In genomic region chr5:142896713-142897112, GRCm38 (mm10) we compare ENCODE assay signal across 18 mouse cellular contexts. TPM values are rescaled to one million over a fixed set of nuclear protein-coding genes. Genes with fewer than 3 reads are reported as not detected.
DNase-seq lines count a peak whose midpoint lies in the region; ATAC-seq and TF ChIP-seq lines count a peak whose summit lies in the region.
"Had no signal": no experiment of that assay in that cellular context is flagged by ENCODE, and none has a peak within 500 bp of the region (broad histone marks: within the 10 kb centered on the region; RNA-seq: fewer than 3 reads in every experiment).

No protein-coding gene starts in this region.

- H3K9me3 ChIP-seq in liver, embryonic 13.5 days (replicated peaks), result no peaks in the 10 kb centered on the region
- no peaks in the 10 kb centered on the region for H3K9me3 ChIP-seq in liver, postnatal 0 days (ENCODE audit: low read length)
- H3K9me3 ChIP-seq: heart, embryonic 10.5 days; limb, embryonic 12.5 days; midbrain, embryonic 10.5 days; neural tube, embryonic 15.5 days had no signal

- no peaks in the 10 kb centered on the region for H3K27me3 ChIP-seq in liver, embryonic 13.5 days
- no peaks in the 10 kb centered on the region for H3K27me3 ChIP-seq in liver, postnatal 0 days (ENCODE audit: insufficient read depth, low read length)
- H3K27me3 ChIP-seq in splenic B cell, adult 2 months (ENCODE audit: control insufficient read depth, insufficient read depth, low read length, poor library complexity, severe bottlenecking), result no peaks in the 10 kb centered on the region
- H3K27me3 ChIP-seq: limb, embryonic 12.5 days; neural tube, embryonic 15.5 days; Patski had no signal

- ATAC-seq in liver, embryonic 13.5 days (ENCODE audit: low read depth), result no peak
- ATAC-seq in liver, postnatal 0 days, result no peak
- ATAC-seq in CD4-positive, CD25-positive, alpha-beta regulatory T cell, adult 4 months, result peak; percentile 46
- ATAC-seq in common myeloid progenitor, adult 5-6 weeks (replicated peaks; ENCODE audit: low read depth, poor library complexity, severe bottlenecking), result peak; percentile 54
- ATAC-seq: hindbrain, postnatal 0 days; Patski had no signal

- no peak overlapping the region for H3K4me3 ChIP-seq in liver, embryonic 13.5 days (replicated peaks)
- no peak overlapping the region for H3K4me3 ChIP-seq in liver, postnatal 0 days (ENCODE audit: low read depth, low read length)
- H3K4me3 ChIP-seq: limb, embryonic 12.5 days; neural tube, embryonic 15.5 days had no signal

- no peak for TF ChIP-seq CTCF in liver, postnatal 0 days (IDR thresholded peaks at IDR 0.05; ENCODE audit: low read depth)

- 0 out of 2 replicates have a peak overlapping the region, but pooled peaks have one; percentile 28 for H3K9ac ChIP-seq in liver, embryonic 13.5 days
- no peak overlapping the region for H3K9ac ChIP-seq in liver, postnatal 0 days (replicated peaks)
- H3K9ac ChIP-seq: limb, embryonic 12.5 days; neural tube, embryonic 15.5 days had no signal

- peaks cover 41% of the 10 kb centered on the region for H3K4me1 ChIP-seq in liver, embryonic 13.5 days (replicated peaks)
- H3K4me1 ChIP-seq in liver, postnatal 0 days (ENCODE audit: insufficient read depth), result peaks cover 15% of the 10 kb centered on the region

- H3K27ac ChIP-seq in liver, embryonic 13.5 days, result peak overlapping the region; percentile 79; the same call in 1 of the 2 replicates
- no peak overlapping the region for H3K27ac ChIP-seq in liver, postnatal 0 days (ENCODE audit: low read depth)
- H3K27ac ChIP-seq: heart, embryonic 10.5 days; hindbrain, postnatal 0 days; limb, embryonic 12.5 days; midbrain, embryonic 10.5 days; neural tube, embryonic 15.5 days had no signal

- WGBS in liver, embryonic 13.5 days (ENCODE audit: insufficient replicate concordance), result 20% methylated on average over 5 of the region's 5 CpGs
- 31% methylated on average over 5 of the region's 5 CpGs for WGBS in liver, postnatal 0 days (ENCODE audit: insufficient replicate concordance)

- H3K4me2 ChIP-seq in liver, embryonic 13.5 days, result 0 out of 2 replicates have a peak overlapping the region, but pooled peaks have one; percentile 89
- no peak overlapping the region for H3K4me2 ChIP-seq in liver, postnatal 0 days (ENCODE audit: low read depth, low read length)

- H3K36me3 ChIP-seq in liver, embryonic 13.5 days, result peaks cover 30% of the 10 kb centered on the region
- peaks cover 12% of the 10 kb centered on the region for H3K36me3 ChIP-seq in liver, postnatal 0 days (replicated peaks; ENCODE audit: insufficient read depth, low read length)
- peaks cover 10% of the 10 kb centered on the region for H3K36me3 ChIP-seq in splenic B cell, adult 2 months (ENCODE audit: control insufficient read depth, insufficient read depth, low read length, poor library complexity, severe bottlenecking)

- no peak for TF ChIP-seq EP300 in liver, postnatal 0 days (IDR thresholded peaks at IDR 0.05; ENCODE audit: low read depth)

- no peak for DNase-seq in liver, embryonic 13.5 days
- DNase-seq in liver, postnatal 0 days, result no peak
- peak; percentile 58 for DNase-seq in splenic B cell, adult 2 months (ENCODE audit: low read depth, low spot score)
- DNase-seq in lung, postnatal 14 days, result no peak
- DNase-seq in thymus, postnatal 25 days, result no peak
- DNase-seq: cerebellum, postnatal 10 days; embryo, embryonic 11 days; gastrocnemius, postnatal 36 days; kidney, adult 8-10 months; kidney, postnatal 36 days had no signal

RNA-seq across cellular contexts. Expression of gene Fbxl18, which starts 1.5 kb away (rescaled TPM):
- 3.7 and 4.2 TPM in 2 replicates for polyA plus RNA-seq in liver, embryonic 13.5 days (2015; fragmentation: Nextera tagmentation; extraction: Ambion mirVana)
- polyA plus RNA-seq in liver, postnatal 0 days (2015; fragmentation: Nextera tagmentation; extraction: Ambion mirVana), result 1.8 and 3.2 TPM in 2 replicates
- 1 to 10 TPM; 3.9 to 8.6 TPM for polyA plus RNA-seq in CD4-positive, CD25-positive, alpha-beta regulatory T cell, adult 4 months (2017; shearing (Covaris generic))
- 2.0 and 3.9 TPM in 2 replicates for total RNA-seq in common myeloid progenitor, adult 5-6 weeks (2017)

RNA-seq across cellular contexts. Expression of gene Actb, which starts 9.8 kb away (rescaled TPM):
- polyA plus RNA-seq in liver, embryonic 13.5 days (2015; fragmentation: Nextera tagmentation; extraction: Ambion mirVana), result 8,250 and 9,425 TPM in 2 replicates
- polyA plus RNA-seq in liver, postnatal 0 days (2015; fragmentation: Nextera tagmentation; extraction: Ambion mirVana), result 6,710 and 7,738 TPM in 2 replicates
- over 10,000 TPM; 21,144 to 46,167 TPM for polyA plus RNA-seq in CD4-positive, CD25-positive, alpha-beta regulatory T cell, adult 4 months (2017; shearing (Covaris generic))
- 1,770 and 1,788 TPM in 2 replicates for total RNA-seq in common myeloid progenitor, adult 5-6 weeks (2017)

Comparison
In these comparisons a context has a peak if more than half of its experiments do, and no peak if none do; other contexts are left out.
1. ATAC-seq: peak in CD4-positive, CD25-positive, alpha-beta regulatory T cell, adult 4 months (single experiment) and common myeloid progenitor, adult 5-6 weeks (single experiment); none in liver, embryonic 13.5 days (single experiment) and liver, postnatal 0 days (single experiment).